Mouse (Mus musculus): ENCODE results near the gene Masp2. TPM values are rescaled to one million over a fixed set of nuclear protein-coding genes. Genes with fewer than 3 reads are reported as not detected.

Gene Masp2
- total RNA-seq (2023): 0.47 TPM

GRCm38 (mm10) chr4:148602357-148603120 lies at the start of gene Masp2:
Gene Masp2, plus strand, starts transcription at chr4:148602554.

GRCm38 (mm10) chr4:148558297-148559000 lies 43.9 kb upstream of the Masp2 start, which contains the start of gene Exosc10:
Gene Exosc10, plus strand, starts transcription at chr4:148558429.

GRCm38 (mm10) chr4:148591171-148591630 lies 11.2 kb upstream of the Masp2 start, which contains the start of gene Srm:
Gene Srm, plus strand, starts transcription at chr4:148591503.

GRCm38 (mm10) chr4:148626623-148627185 lies 24.4 kb downstream of the Masp2 start, which contains the start of gene Tardbp:
Gene Tardbp, minus strand, starts transcription at chr4:148627019.

GRCm38 (mm10) chr4:148643291-148644156 lies 41.2 kb downstream of the Masp2 start, which contains the start of gene Gm572:
Gene Gm572, plus strand, starts transcription at chr4:148643317.

Other genes starting within 250 kb of the Masp2 start
- 6.5 TPM for gene Ubiad1, start 157.8 kb upstream of the Masp2 start, total RNA-seq (2023)
- gene Mtor, start 153.9 kb upstream of the Masp2 start, total RNA-seq (2023): 40.8 TPM
- gene Angptl7, start 102.1 kb upstream of the Masp2 start, total RNA-seq (2023): not detected
- gene Exosc10, start 44.1 kb upstream of the Masp2 start, total RNA-seq (2023): 113 TPM
- 28.2 TPM for gene Srm, start 11.1 kb upstream of the Masp2 start, total RNA-seq (2023)
- 331 TPM for gene Tardbp, start 24.5 kb downstream of the Masp2 start, total RNA-seq (2023)
- not detected for gene Gm572, start 40.8 kb downstream of the Masp2 start, total RNA-seq (2023)
- 8.4 TPM for gene Casz1, start 201.9 kb downstream of the Masp2 start, total RNA-seq (2023)

Data from CD4-positive naive resting alpha-beta T cell, adult 76 days (primary cell).